Mouse (Mus musculus): ENCODE results near the gene Atp8b5.

DNA sequence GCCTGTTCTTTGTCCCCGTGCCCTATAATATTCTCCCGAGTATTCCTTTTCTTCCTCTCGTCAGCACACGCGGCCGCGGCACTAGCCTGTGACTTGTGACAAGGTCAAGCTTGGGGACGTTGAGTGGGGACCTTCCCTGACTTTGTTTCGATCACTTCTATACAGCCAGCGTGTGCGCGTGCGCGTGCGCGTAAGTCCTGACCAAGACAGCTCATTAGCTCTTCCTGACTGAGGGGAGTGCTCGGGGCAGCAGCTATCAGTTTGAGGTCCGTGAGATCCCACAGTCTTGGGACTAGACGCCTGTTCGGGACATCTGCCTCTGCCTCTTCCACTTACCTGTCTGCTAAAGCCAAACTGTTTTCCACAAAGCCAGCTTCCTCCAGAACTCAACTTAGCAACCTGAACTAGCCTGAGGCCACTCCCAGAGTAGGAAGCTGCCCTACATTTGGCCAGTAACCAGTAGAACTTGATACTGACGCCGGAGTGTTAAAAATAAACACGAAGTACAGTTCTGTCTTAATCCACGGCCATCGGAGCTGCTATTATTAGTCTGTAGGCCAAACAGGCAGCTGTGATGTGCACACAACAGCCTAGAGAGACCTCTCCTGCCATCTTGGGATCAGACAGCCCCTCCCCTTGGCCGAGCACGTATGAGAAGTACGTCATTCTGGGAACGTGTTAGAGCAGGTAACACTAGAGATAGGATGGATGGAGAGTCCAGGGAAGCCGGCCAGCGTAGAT, 132.6 kb downstream of the Atp8b5 start:
- TF ChIP-seq CTCF (conservative IDR thresholded peaks at IDR 0.05; ENCODE audit: low read length) (no peak), NANOG (IDR thresholded peaks at IDR 0.05; ENCODE audit: borderline replicate concordance, low read length) (no peak), POU5F1 (IDR thresholded peaks at IDR 0.05; ENCODE audit: borderline replicate concordance, low read length) (no peak)

Data from E14TG2a.4 (cell line).